Mouse (Mus musculus): Measurements from ENCODE around the gene P3h3. TPM values are rescaled to one million over a fixed set of nuclear protein-coding genes. Genes with fewer than 3 reads are reported as not detected.
"Not testable (repeated sequence)": the region's sequence is repeated elsewhere in the genome, so short reads cannot be mapped to it uniquely, and the experiment has no call there.

Gene P3h3
- total RNA-seq, 2 experiments from 2014 or later: 30.4 to 37.1 TPM

DNA sequence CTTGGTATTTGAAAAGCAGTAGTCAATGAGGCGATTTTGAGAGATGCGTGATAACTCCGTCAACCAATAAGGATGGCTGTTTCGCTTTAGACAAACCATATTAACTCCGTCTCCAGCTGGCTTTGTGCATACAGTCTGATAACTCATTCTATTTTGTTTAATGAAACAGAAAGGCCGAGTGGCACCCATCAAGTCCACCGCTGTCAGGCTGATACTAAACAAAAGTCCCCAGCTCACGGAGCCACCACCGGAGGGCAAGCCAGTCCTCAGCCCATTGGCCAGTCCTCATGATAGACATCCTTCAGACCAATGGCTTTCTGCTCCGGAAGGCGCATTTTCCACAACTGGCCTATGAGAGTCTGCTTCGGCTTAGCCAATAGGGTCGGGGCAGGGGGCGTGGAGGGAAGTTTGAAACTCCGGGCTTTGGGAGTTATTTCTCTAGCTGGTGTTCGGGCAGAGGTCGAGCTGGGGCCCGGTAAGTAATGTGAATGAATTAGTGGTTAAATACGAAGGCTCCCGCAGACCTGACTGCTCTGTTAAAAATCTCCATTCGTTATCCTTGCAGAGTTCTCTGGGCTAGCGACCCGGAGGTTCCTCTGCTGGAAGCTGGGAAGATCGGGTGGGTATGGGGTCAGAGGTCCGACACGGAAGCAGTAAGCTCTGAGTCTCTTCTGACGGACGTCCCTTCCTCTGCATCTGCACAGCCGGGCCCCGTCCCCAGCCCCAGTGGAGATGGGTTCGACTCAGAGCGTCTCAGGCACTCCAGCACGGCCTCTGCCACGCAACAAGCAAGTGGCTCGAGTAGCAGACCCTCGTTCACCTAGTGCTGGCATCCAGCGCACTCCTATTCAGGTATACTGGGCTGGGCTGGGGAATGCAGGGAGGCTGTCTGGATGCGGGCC, 27.5 kb downstream of the P3h3 start:
- DNase-seq: peak; percentile 89 to 90

DNA sequence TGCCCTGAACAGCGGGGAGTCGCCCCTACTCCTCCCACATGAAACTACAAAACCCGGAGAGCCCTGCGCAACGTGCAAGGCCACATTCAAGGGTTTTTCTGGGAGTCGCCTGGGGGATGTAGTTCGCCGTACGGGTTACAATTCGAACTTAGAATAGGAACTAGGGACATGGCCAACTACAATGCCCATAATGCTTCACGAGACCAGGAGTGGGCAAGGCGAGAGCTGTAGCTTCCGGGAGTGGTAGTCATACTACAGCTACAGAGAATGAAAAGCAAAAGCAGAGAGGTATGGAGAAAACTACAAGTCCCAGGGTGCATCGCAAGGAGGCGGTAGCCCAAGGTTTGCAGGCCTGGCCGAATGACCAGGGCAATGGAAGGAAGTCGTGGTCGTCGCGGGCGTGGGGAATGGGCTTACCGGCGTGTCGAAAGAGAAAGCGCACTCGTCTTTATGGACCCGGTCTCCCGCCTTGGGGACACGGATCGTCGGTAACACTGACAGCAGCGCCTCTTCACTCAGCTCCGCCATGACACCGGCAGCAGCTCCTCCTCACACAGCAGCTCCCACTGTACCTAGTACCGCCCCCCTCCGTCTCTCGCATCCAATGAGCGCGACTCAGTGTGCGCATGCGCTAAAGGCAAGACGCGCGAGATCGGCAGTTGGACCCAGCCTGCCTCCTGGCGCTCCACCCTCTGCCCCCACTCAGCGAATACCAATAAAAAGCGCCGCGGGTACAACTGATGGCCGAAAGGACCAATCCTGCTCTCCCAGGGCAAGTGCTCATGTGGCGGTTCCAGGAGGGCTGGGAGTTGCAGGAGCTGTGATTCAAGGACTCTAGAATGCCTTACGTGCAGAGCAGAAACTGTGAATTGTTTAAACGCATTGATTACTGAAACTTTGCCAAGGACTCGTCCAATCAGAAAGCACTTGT, 28.4 kb downstream of the P3h3 start, which contains the start of the genes Usp5 and Cdca3:
Gene Usp5 (minus strand): TSS at position 617 of the 931 bp plus-strand sequence.
Gene Cdca3 (plus strand): TSS at position 680 of the 931 bp plus-strand sequence.
- DNase-seq: peak; percentile 98 to 99

DNA sequence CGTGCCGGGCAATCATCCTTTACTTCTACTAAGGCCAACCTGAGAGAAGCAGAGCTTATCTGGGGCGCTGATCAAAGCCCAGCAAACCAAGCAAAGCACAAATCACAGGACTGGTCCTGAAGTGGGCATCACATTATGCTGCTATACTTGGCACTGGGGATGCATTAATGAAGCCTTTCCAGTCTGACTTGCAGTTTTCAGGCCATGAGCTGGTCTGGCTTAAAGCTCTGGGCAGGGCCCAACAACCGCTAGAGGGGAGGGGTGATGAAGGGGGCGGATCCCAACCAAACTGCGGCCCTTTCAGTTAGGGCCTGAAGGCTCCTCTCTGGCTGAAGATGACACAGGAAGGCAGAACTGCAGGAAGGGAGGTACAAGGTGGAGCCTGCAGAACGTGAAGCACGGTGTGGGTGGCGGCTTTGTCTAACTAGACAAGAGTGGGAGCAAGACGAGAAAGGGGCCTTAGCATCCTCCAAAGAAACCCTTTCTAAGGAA, 29.4 kb downstream of the P3h3 start:
- DNase-seq: peak in 1 of 2 experiments; percentile 28

DNA sequence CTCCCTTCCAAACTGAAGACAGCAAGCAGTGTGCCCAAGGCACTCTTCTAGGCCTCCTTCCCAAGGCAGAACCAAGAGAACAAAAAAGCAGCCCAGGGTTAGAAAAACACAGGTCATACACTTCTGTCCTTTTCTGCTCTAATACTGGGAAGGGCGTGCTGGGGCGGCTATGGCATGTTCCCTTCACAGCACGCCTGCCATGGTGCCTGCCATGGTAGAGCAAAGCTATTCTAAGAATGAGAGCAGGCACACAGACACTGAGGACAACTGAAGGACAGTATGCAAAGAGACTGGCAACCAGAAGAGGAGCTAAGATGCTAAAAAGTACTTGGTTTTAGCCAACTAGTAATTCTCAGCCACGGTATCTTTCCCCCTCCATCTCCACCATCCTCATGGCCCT, 35.5 kb downstream of the P3h3 start:
- DNase-seq: no peak

DNA sequence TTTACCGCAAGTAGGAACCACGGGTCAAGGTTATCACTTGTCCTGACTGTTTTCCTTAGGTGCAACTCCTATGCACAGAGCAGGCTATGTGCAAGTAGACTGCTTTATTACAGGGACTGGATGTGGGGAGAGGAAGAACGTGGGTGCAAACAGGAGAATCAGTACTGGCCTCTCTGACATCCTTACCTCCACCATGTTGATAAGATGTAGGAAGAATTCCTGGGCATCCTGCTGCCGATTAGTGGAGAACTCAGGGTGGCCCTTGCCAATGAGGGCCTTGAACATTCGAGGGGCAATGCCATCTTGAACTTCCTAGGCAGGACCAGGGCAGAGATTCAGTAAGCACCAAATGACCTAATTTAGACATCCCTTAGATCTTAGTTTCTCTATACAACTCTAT, 36.7 kb downstream of the P3h3 start:
- no peak for DNase-seq

DNA sequence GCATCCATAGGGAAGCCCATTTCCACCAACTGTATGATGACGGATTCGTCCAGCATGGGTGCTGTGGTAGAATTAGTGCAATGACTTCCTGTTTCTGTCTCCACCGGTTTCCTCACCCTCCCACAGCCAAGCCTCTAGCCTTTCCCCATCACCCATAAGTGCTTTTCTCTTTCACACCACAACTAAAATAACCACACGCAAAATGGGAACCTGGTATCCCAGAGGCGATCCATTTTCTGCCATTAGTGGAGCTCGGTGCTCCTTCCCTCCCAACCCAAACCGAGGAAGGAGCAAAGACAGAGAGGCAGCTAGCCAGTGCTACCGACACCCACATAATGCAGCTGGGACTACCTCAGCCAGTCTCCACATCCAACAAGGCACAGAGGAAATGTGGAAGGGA, 39.6 kb downstream of the P3h3 start:
- no peak for DNase-seq

DNA sequence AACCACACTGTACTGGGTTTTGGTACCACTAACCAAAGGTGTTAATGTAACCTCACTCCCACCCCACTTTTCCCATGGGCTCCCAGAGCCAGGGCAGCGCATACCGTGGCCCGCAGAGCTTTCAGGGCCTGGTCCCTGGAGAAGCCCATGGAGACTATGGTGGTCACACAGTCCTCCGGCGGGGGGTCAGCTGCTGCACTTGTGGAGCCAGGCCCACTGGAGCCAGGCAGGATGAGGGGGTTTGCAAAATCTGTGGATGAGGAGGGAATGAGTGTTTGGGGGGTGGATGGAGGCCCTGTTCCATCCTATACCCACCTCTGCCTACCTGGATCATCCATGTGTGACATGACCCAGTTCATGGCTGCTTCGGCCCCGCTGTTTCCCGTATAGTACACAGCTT, 40.0 kb downstream of the P3h3 start:
- peak in 1 of 2 experiments; percentile 5 for DNase-seq

DNA sequence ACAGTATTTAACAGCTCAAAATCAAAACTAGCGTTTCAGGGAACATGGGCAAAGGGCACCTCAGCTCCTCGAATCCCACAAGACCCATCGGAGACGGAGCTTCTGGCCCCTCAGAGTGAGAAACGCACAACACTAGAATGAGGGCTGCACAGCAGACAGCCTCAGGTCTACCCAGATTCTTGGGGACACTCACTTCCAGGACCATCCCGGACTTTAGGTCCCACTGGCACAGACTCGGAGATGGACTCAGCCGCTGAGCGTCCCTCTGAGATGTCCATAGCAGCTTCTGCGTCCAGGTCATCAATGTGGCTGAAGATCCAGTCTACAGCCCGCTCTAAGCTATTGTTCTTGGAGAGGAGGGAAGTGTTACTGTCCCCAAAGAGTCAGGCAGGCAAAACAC, 40.4 kb downstream of the P3h3 start:
- peak in 1 of 2 experiments; percentile 2 for DNase-seq

DNA sequence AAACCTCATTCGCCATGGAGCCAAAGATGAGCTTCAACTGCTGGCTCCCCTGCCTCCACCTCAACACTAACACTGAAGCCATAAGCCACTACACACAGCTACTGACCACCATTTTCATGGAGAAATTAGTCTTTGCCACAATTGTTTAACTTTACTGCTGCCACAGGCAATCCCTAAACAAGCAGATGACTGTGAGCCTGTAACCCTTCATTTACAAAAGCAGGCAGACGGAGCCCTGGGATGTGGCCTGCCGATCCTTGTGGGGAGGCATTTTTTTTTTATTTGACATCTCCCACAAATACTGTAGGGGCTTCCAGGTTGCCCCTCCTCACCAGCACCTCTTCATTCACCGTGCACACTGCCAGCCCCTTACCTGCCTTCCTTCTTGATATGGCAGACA, 40.9 kb downstream of the P3h3 start:
- no peak for DNase-seq

DNA sequence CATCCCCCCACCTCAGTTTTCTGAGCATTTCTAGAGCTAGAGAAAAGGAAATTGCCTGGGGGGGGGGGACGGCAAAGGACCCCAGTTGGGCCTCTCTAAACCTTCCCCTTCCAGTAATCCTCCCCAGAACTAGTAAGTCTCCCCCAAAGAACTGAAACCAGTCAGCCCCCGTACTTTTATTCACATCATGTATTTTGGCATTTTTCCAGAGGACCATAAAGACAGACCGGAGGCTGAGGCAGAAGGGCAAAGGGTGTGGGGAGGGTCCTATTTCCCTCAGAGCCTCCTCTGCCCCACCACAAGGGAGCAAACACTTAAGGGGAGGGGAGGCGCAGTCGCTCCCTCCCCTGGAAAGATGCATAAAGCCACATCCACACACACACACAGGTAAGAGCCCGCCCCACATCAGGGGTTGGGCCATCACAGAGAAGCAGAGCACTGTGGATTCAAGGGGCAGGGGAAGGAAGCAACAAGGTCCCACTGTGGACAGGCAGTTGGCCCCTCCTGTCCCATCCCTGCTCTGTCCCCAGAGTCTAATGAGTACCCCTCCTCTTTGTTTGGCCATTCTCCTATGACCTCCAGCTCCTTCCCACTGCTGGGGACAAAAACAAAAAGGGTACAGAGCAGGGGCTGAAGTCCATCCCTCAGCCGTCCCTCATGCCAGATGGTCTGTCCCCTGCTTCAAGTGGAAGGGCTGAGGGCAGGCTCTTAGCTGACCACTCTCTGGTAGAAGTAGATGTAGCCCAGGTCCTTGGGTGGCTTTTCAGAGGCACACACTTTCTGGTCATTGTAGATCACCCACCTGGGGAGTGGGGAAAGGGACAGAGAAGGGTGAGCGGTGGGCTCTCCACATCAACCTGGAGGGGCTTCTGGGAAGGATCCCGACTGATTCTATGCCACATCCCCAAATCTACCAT, 42.4 kb downstream of the P3h3 start:
- no peak for DNase-seq

DNA sequence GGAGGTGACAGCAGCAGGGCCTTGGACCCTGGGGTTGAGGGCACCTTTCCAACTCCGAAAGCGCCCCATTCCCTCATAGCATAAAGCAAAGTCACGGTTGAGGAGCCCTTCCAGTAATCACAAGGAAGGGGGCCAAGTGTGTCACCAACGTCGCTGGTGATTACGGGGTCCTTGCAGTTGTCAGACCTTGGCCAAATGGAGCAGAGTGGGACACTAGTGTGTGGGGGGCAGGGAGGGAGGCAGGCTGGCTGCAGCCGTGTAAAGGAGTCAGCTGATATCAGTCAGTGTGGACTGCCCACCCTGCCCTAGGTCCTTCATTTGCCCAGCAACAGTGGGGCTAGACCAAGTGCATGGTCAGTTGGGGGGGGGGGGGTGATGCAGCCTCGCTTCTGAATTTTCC, 43.1 kb downstream of the P3h3 start:
- DNase-seq: peak in 1 of 2 experiments; percentile 45

DNA sequence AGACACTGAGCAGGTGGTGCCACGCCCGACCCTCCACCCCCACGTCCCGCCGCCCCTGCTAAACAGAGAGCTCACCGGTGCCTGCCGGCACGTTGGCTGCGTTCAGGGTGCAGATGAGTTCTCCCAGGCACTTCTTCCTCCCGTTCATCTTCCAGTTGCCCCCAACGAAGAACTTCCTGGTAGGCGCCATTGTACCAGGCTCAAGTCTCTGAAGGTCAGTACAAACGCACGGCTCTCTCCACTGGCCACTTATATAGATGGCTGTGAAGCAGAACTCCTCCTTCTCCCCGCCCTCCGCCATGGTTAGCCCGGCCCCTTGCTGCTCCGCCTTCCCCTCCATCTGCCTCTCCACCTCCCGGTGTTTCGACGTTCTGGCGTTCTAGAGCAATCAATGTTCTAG, 43.6 kb downstream of the P3h3 start, which contains the start of gene Tpi1:
Gene Tpi1 (minus strand): TSS at position 364 of the 400 bp plus-strand sequence.
- peak; percentile 90 to 91 for DNase-seq

DNA sequence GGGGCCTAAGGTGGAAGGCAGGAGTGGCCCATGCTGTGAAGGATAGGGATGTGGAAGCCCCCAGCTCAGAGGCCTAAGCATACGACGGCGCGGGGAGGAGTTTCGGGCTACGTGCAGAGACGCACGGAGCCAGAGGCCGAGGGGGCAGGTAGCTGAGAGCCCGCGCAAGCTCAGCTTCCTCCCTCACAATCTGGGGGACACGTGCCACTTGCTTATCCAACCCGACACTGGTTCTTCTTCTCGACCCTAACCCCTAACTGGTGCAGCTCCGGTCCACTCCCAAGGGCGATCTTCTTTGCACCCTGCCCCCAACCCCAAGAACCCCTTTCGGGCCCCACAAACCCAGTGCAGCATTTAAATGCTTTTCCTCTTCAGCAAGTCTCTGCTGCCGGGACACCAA, 44.1 kb downstream of the P3h3 start:
- peak; percentile 68 to 74 for DNase-seq

DNA sequence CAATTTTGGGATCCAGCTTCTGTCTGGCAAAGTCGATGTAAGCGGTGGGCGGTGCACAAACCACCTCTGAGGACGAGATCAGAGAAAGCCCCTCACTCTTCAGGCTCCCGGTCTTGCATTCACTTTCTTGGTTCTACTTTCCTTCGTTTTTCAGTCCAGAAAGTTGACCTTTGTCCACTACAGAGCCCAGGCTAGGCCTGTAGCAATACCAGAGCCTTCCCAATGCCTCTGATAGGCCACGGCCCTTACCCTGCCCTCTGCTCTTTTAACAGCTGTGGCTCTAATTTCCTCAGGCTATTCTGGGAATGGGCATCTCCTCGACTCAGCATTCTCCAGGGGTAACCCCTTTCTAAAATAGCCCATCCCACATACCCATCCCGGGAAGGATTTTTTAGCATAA, 44.7 kb downstream of the P3h3 start:
- no peak for DNase-seq

DNA sequence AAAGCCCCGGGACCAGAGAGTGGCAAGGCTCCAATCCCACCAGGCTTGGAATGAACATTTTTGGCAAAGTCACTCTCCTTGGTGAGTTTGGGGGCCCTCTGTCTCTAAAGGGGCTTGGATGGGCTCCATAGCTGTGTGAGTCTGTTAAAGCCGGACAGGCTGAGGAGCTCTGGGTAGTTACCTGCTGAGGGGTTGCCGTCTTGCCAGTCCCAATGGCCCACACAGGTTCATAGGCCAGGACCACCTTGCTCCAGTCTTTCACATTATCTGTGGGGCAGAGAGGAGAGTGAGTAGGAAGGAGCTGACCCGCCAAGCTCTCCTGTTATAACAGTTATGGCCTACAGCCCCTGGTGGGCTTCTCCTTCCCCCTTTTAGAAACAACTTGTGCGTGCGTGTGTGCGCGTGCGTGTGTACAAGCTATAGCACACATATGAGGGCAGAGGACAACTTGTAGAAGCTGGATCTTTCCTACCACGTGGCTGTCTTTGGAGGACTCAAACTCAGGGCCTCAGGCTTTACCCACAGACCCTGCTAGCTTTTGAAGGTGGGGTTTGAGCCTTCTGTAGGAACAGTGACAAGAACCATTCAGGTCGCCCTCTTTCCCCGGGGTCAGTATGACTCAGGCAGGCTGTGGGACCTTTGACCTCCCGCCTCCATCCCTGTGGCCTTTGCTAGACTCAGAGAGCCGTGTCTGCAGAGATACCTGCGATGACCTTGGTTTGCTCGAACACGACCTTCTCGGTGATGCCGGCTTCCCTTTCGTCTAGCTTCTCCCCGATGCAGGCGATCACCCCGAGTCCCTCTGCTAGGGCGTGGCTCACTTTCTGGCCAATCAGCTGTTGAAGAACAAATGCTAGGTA, 45.6 kb downstream of the P3h3 start:
- DNase-seq: peak in 1 of 2 experiments; percentile 1

DNA sequence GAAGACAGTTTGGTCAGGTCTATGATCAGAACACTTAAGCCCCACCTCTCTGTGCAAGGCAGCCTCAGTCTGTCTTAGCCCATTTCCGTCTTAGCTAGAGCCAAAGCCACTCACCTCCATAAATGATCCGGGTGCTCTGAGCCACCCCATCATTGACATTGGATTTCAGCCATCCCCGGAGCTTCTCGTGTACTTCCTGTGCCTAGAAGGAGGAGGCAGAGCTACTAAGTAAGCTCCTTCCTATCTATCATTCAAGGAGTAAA, 46.2 kb downstream of the P3h3 start:
- DNase-seq: peak in 1 of 2 experiments; percentile 1

DNA sequence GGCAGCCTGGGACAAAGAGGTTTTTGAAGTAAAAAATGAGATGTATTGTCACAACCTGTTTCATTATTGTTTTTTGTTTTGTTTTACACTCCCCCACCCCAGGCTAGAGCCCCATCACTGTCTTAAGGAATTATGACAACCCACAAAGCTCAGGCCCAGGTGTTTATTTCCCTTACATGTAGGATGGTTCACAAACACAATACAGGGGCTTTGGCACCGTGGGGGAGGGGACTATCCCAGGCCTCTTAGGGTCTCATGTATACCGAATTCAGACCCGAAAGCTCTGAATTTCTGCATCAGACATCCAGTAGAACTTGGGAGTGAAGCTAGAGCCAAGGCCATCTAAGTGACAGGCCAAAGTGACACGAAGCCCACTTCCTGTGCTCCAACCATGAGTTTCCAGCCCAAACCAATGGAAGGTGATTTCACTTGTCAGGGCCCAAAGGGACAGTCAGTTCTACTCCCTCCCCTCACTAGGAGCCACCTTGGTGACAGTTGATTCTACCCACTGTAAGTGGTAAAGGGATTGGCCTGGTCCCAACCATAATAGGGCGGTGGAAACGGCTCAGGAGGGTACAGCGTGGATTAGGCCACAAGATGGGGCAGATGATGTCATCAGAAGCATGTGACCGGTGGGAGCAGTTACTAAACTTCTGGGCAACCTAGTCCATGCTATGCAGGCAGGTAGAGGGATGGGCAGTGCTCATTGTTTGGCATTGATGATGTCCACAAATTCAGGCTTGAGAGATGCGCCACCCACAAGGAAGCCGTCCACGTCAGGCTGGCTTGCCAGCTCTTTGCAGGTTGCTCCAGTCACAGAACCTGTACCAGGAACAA, 46.8 kb downstream of the P3h3 start:
- DNase-seq: not testable (repeated sequence)

DNA sequence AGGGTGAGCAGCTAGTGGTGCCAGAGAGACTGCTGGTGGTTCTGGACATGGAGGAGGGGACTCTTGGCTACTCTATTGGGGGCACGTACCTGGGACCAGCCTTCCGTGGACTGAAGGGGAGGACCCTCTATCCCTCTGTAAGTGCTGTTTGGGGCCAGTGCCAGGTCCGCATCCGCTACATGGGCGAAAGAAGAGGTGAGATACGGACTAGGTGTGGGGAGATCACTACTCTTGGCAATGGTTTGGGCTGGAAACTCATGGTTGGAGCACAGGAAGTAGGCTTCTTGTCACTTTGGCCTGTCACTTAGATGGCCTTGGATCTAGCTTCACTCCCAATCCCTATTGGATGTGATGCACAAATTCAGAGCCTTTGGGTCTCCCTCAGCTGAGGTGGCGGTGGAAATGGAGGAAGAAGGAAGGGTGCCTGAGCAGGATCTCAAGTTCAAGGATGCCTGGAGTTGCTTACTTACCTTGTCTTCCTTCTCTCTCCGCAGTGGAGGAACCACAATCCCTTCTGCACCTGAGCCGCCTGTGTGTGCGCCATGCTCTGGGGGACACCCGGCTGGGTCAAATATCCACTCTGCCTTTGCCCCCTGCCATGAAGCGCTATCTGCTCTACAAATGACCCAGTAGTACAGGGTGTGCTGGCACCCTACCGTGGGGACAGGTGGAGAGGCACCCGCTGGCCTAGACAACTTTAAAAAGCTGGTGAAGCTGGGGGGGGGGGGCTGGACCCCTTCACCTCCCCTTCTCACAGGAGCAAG, 47.6 kb downstream of the P3h3 start:
- DNase-seq: no peak
